Mouse (Mus musculus) layer of hippocampus, postnatal 25 days (tissue): ENCODE results near the gene 1700019A02Rik. TPM values are rescaled to one million over a fixed set of nuclear protein-coding genes. Genes with fewer than 3 reads are reported as not detected.

Experiments used
- DNase-seq, 2 experiments: peaks; one replicate each; pipeline ENCODE4 v3.0.0; 2022; ENCODE audit warnings: mixed read lengths in 2 of 2, low spot score in 1 of 2; ENCODE audit errors: extremely low spot score in 1 of 2
- total RNA-seq, 2 experiments: library from RNA; stranded (reverse); gene quantifications; 2 replicates each; pipeline ENCODE4 v1.2.3; 2021

Gene 1700019A02Rik
- total RNA-seq: not detected

DNA sequence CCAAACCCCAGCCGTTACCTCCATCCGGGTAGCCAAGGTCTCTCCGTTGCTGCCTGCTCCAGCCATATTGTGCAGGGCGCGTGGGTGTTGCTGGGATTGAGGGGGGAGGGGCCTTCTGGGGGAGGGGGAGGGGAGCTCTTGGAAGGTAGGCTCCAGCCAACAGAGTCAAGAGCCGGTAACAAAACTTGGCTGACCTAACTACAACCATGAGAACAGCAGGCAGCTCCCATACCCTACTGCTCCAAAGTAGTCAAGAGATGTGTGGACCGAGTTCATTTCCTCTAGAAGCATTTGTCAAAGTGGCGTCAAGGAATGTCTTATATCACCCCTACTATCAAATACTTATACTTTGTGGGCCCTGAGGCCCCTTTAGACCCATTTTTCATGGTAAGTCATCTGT, at the start of gene 1700019A02Rik:
TSS of gene 1700019A02Rik (minus strand) at position 101 of the 400 bp plus-strand sequence.
- DNase-seq: no peak

DNA sequence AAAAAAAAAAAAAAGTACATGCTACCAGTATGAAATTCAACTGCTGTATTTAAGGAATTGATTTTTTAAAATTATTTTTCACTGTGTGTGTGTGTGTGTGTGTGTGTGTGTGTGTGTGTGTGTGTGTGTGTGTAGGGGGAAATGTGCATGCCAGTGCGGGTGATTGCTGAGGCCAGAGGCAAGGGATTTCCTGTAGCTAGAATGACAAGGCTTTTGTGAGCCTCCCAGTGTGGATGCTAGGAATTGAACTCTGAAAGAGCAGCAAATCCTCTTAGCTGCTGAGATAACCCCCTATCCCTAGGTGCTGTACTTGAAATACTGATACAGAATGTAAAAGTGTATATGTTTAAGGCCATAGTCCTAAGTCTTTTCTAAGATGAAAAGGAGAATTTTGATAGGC, 38.6 kb upstream of the 1700019A02Rik start:
- DNase-seq: no peak

DNA sequence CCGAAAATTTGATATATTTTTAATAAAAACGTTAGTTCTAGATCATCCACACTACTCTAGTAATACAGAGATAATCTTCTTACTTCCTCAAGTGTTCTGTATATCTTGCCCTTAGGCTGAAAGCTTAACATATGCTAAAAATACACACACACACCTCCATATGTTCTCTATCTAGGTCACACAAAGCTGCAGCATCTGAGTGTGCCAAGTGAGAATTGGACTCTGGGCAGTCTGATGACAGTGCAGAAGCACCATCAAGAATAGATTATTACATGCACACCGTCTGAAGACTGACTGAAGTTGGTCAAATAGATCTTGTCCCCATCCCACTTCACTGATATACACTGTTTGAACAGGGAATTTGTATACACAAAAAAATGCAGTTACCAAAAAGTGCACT, 38.2 kb upstream of the 1700019A02Rik start:
- no peak for DNase-seq

DNA sequence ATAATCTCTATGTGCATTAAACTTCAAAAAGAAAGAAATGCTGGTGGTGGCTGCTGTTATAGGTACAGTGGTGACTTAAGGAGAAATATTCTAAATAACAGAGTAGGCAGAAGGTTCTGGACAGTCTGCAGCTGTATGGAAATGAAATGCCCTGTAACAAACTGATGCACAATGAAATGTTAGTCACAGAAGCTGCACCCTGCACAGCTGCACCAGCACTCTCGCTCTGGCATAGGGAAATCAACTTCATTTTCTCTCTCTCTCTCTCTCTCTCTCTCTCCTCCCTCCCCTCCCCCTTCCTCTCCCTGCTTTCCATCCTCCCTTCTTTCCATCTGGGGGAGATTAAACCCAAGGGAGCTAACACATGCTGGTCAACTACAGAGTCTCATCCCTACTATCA, 37.3 kb upstream of the 1700019A02Rik start:
- DNase-seq: no peak

DNA sequence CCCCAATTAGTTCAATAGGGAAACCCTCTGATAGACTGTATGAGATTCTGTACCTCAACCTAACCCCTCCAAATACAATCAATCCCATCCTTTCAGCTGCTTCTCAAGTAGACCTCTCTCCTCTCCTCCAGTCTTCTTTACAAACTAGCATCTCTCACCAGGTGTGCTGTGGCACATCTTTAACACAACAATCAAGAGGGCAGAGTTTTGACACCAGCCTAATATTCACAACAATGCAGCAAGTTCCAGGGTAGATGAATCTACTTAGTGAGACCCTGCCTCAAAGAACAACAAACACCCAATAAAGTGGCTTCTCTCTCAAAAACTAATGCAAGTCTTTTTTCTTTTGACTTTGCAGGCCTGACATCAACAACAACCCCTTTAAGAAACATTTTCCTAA, 22.7 kb upstream of the 1700019A02Rik start:
- no peak for DNase-seq

DNA sequence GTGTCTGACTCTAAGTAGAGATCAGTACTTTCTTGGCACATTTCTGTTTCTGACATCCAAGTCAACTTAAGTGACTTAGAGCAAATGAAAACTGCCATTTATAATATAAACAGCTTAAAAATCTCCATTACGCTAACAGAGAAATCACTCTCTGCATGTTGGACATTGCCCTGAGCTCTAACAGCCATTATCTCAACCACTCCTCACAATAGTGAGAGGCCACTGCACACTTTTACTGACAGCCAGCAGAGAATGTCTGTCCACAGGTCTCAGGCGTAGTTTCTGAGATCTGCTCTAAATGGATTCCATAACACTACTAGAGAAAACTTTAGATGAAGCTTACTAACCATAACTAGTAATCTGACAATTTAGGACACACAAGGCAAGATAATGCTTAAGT, 16.5 kb upstream of the 1700019A02Rik start:
- DNase-seq: no peak

DNA sequence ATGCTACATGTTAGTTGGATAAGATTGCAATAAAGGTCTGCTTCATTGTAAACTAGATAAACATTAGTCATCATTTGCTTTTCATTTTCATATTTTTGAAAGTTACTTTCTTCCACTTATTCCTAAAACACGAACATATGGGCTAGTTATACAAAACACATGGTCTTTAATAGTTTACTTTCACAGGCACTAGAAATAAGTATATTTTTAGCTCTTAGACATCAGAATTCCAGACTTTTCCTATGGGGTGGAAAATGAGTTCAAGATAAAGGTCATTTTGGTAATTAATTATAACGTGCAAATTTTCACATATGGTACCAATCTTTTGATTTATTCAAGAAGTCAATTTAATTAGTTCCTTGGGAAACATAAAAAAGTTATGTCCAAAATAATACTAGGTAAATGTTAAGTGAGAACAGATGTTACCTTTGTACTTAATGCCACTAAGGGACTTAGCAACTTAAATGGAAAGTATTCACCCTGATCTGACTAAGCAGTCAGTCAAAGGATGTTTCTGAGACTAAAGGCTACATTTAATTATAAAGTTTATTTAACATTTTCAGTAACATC, 14.3 kb upstream of the 1700019A02Rik start:
- DNase-seq: no peak

DNA sequence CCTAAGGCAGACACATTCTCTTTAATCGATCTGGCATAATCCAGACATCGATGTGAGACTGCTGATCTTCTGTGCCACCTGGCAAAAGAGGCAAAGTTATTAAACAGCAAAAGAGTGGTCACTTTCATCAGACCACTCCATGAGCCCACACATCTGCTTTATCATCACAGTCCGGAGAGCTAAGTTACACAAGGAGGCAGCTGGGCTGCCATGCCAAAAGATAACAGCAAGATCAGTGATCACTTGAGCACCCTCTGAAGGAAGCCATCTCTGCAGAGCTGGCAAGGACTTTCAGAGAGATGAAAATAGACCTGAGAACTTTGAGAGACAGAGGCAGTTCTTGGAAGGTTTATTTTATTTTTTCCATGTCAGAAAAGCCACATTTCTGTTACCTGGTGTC, 7.1 kb upstream of the 1700019A02Rik start:
- DNase-seq: no peak

DNA sequence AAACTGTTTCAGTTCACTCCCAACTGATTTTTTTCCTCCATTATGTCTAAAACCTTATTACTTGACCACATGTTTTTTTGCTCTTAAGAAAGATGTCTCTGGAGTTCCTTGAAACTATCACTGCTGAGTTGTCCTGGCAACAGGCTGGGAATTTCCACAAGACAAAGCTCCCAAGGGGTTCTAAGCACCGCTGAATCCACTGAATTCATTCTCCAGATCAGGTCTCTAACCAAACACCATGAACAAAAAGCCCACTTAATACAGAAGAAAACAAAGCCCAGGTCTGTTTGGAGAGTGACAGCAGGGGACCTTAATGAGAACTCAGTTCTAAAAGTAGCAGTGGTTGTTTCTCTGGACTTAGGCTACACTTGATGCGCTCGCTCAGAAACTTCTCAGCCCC, 3.8 kb upstream of the 1700019A02Rik start:
- DNase-seq: no peak

DNA sequence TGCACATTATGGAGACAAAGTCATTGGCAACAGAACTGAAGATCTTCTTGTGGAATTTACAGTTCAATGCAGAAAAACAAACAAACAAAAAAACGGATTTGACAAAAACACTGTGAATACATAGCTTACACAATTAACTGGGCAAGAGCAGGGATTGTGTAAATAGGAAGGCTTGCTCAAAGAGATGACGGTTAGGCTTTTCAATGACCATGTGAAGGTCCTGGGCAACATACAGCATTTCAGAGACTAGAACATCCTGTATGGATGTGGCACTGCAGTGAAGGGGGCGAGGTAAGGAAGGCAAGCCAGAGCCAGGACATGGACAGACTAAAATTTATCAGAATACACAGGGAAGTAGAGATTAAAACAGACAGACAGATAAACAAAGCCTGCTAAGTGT, 2.2 kb upstream of the 1700019A02Rik start:
- no peak for DNase-seq

DNA sequence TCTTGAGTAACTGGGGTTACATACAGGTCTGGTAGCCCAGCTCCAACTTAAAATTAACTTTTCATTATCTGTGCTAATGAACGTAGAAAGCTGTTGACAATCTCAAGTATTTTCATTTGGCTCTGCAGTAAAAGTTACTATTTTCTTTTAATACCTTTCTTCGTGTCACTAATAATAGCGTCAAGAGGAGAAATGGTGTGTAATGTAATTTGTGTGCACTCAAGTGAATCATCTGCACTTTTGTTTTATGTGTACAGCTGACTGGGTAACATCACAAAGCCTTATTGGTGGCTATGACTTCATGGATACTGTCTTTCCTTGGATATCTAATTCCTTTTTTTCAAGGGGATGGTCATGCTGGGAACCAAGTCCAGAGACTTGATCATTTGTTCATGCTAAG, 1.1 kb downstream of the 1700019A02Rik start:
- DNase-seq: no peak

DNA sequence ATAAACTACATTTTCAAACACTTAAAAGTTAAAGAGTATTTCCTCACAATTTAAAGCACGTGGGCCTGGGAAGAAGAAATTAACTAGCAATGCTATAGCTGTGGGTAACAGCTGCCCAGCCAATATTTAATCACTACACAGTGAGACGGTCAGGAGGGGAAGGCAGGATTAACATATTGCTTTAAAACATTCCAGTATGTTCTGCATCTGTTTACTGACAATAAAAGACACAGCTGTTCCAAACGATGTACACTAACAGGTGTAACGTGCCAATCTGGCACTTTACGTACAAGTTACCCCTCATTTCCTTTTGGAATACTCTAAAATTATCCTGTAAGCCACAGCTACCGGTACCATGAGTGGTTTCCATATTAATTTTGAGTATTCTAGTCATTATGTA, 29.7 kb downstream of the 1700019A02Rik start:
- DNase-seq: no peak

DNA sequence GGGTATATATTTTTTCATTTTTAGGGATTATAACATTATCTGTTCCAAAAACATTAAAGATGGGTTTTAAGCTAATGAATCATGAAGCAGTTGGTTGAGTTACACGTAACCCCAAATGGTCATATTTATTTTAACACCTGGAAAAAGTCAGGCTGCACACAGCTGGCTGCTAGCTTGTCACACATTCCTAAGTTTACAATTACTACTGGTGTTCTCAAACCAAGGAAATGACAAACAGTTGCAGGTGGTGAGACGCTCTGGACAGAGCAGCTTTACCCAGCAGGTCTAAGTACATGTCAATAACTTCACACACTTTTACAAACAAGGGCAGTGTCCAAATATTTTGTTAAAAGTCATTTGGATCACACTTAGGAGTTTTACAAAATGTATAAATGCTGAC, 64.4 kb downstream of the 1700019A02Rik start:
- DNase-seq: no peak

DNA sequence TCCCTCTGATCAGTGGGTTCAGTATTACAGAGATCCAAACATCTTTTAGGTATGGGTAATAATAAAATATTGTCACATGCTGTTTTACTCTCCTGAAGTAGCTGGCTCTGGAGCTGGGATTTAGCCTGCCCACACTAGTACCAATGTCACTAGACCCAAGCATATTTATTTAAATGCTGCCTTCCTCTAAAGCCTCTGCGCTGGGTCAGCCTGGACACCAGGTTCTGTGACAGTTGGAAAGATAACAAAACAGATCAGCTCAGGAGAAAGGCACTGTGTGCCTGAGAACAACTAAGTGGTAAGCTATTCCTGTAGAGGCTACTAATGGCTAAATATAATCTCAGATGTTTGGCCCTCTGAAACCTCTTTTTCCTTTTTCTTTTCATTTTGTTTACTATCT, 76.9 kb downstream of the 1700019A02Rik start:
- DNase-seq: no peak

Other genes with a start within 250 kb of the 1700019A02Rik start
- 1 to 10 TPM; 8.7 to 9.3 TPM for gene 1700019D03Rik, start 167.5 kb downstream of the 1700019A02Rik start, total RNA-seq
- under 1 TPM; 0.66 to 0.77 TPM for gene Mstn, start 126.0 kb downstream of the 1700019A02Rik start, total RNA-seq
- 10 to 100 TPM; 20.1 to 21.9 TPM for gene Pms1, start 109.4 kb upstream of the 1700019A02Rik start, total RNA-seq
- 1 to 10 TPM; 6.5 to 8.2 TPM for gene Ormdl1, start 109.5 kb upstream of the 1700019A02Rik start, total RNA-seq
- not detected for gene Gm28778, start 109.5 kb upstream of the 1700019A02Rik start, total RNA-seq
- 10 to 100 TPM; 16.2 to 19.6 TPM for gene Osgepl1, start 126.0 kb upstream of the 1700019A02Rik start, total RNA-seq
- gene Asdurf, start 165.0 kb upstream of the 1700019A02Rik start, total RNA-seq: 1 to 10 TPM in 1 of 2 experiments, not detected in 1; 6.9 TPM
- gene Gm28551, start 165.0 kb upstream of the 1700019A02Rik start, total RNA-seq: not detected
- gene Asnsd1, start 165.1 kb upstream of the 1700019A02Rik start, total RNA-seq: 10 to 100 TPM; 20.6 to 27.0 TPM